Mouse (Mus musculus): ENCODE measurements around the gene Krt222. TPM values are rescaled to one million over a fixed set of nuclear protein-coding genes. Genes with fewer than 3 reads are reported as not detected.
"Not testable (repeated sequence)": the region's sequence is repeated elsewhere in the genome, so short reads cannot be mapped to it uniquely, and the experiment has no call there.

The Krt222 gene
- polyA plus RNA-seq, 1 experiment from 2014 or later = 0.12 TPM

DNA sequence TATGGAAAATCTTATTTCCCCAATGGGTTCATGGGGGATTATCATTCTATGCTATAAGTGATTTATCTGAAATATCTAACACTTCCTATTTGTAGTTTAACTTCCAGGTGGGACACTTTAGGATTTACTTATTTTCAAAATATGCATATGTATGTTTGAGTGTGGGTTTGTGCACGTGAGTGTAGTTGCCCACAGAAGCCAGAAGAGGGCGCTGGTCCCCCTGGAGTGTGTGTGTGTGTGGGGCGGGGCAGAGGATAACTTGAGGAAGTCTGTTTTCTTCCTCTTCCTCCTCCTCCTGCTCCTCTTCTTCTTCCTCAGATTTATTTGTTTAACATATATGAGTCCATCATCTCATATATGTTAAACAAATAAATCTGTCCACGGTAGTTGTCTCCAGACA, 12.3 kb upstream of the Krt222 start:
- Histone ChIP-seq H3K9me3 (no peaks in the 10 kb centered on the region), H3K27ac (replicated peaks) (no peak overlapping the region), H3K36me3 (replicated peaks) (no peaks in the 10 kb centered on the region), H3K27me3 (replicated peaks; ENCODE audit: low read depth, poor library complexity, severe bottlenecking) (no peaks in the 10 kb centered on the region), H3K4me3 (no peak overlapping the region), H3K4me1 (no peaks in the 10 kb centered on the region)
- DNase-seq (ENCODE audit: low spot score) = no peak
- 72% methylated on average over 4 of the region's 4 CpGs for WGBS

DNA sequence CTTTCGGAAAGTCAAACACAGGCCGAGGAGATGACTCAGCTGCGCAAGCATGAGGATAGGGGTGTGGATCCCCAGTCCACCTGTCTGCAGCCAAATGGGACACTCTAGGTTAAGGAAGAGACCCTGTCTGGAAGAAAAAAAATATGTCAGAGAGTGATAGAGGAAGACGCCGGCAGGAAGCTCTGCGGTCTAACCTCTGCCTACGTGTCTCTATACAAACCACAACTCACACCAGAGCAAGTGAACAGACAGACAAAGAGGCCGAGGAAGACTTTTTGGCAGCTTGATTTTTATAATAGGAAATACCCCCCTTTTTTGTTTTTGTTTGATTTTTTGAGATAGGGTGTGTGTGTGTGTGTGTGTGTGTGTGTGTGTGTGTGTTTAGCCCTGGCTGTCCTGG, 11.4 kb upstream of the Krt222 start:
- no peak overlapping the region for H3K4me3 ChIP-seq

DNA sequence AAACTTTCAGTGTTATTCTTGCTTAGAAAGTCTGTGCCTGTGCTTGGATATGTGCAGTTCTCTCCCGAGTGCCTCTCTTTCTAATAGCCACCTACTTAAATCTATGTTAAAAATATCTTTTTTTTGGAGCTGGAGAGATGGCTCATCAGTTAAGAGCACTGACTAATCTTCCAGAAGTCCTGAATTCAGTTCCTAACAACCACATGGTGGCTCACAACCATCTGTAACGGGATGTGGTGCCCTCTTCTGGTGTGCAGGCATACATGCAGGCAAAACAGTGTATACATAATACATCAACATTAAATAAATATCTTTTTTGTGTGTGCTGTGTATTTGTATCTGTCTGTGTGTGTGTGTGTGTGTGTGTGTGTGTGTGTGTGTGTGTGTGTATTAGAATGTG, 10.0 kb upstream of the Krt222 start:
- no peak overlapping the region for H3K4me3 ChIP-seq
- no peaks in the 10 kb centered on the region for H3K9me3 ChIP-seq
- no peak overlapping the region for H3K27ac ChIP-seq (replicated peaks)
- peaks cover 5% of the 10 kb centered on the region; the same call in 1 of the 2 replicates for H3K4me1 ChIP-seq
- no peaks in the 10 kb centered on the region for H3K27me3 ChIP-seq (replicated peaks; ENCODE audit: low read depth, poor library complexity, severe bottlenecking)
- no peaks in the 10 kb centered on the region for H3K36me3 ChIP-seq (replicated peaks)
- DNase-seq (ENCODE audit: low spot score) = no peak
- WGBS = 66% methylated on average over 2 of the region's 2 CpGs

More for the DNA sequence above, 11.4 kb upstream of the Krt222 start:
- Histone ChIP-seq H3K27me3 (replicated peaks; ENCODE audit: low read depth, poor library complexity, severe bottlenecking) (no peaks in the 10 kb centered on the region), H3K4me1 (peaks cover 4% of the 10 kb centered on the region; the same call in 1 of the 2 replicates), H3K27ac (replicated peaks) (no peak overlapping the region), H3K36me3 (replicated peaks) (no peaks in the 10 kb centered on the region), H3K9me3 (no peaks in the 10 kb centered on the region)
- 95% methylated on average over 8 of the region's 8 CpGs for WGBS
- DNase-seq (ENCODE audit: low spot score) = no peak

DNA sequence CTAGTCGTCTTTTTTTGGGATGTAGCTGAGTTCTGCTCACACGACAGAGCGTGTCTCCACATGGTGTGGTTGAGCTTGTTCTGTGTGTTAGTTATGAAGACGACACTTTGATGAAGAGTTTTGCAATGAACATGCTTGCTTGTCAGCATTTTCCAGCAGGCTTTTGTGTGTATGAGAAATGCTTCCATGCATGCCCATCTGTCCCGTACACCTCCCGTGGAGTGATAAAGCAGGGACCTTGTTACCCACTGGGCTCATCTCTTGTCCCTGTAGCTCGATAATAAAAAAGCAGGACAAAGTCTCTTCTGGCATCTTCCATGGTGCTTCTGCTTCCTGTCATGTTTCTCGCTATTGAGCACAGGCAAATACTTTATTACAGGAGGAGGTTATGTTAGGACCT, 8.8 kb upstream of the Krt222 start:
- DNase-seq (ENCODE audit: low spot score) = no peak
- WGBS = 79% methylated on average over 8 of the region's 8 CpGs
- H3K27ac ChIP-seq (replicated peaks) = no peak overlapping the region
- H3K4me3 ChIP-seq = no peak overlapping the region
- H3K27me3 ChIP-seq (replicated peaks; ENCODE audit: low read depth, poor library complexity, severe bottlenecking) = no peaks in the 10 kb centered on the region
- H3K9me3 ChIP-seq = no peaks in the 10 kb centered on the region
- H3K4me1 ChIP-seq = peaks cover 5% of the 10 kb centered on the region; the same call in 1 of the 2 replicates
- H3K36me3 ChIP-seq (replicated peaks) = no peaks in the 10 kb centered on the region

DNA sequence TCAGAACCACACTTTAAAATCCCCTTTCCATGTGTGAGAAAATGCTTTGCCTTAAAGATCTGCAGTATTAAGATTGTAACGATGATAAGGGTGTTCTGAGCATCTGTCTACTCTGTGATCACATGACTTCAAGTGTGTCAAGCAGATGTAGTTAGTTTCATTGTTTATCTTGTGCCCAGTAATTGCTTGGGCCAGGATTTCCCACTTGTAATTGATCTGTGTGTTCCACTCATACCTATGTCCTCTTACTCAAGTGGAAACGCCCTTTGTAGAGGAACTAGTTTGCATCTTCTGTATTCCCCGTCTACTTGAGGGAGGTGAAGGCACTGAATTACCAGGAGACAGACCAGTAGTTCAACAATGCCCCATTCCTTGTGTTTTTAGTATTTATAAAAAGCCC, 6.8 kb upstream of the Krt222 start:
- no peaks in the 10 kb centered on the region for H3K9me3 ChIP-seq
- H3K4me1 ChIP-seq = peaks cover 5% of the 10 kb centered on the region; the same call in 1 of the 2 replicates
- WGBS = 67% methylated on average over 3 of the region's 3 CpGs
- no peak overlapping the region for H3K27ac ChIP-seq (replicated peaks)
- no peaks in the 10 kb centered on the region for H3K36me3 ChIP-seq (replicated peaks)
- DNase-seq (ENCODE audit: low spot score) = no peak
- H3K4me3 ChIP-seq = no peak overlapping the region
- H3K27me3 ChIP-seq (replicated peaks; ENCODE audit: low read depth, poor library complexity, severe bottlenecking) = no peaks in the 10 kb centered on the region

DNA sequence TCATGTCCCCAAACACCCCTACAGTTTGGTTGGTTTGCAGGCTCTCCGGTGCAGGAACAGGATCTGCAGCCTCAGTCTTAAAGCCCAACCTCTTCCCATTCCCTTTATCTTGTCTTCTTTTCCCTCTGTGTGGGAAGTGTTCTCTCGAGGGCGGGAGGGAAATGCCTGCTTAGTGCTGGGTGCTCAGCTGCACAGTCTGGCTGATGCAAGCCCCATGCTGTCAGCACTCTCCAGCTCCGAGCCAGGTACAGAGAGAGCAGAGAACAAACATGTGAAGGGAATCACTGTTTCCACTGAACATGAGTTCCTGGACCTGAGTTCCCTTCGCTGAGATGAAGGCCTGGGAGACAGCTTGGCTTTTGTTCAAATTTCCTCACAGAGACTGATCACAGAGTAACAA, 6.4 kb upstream of the Krt222 start:
- Histone ChIP-seq H3K4me1 (peaks cover 5% of the 10 kb centered on the region; the same call in 1 of the 2 replicates), H3K4me3 (no peak overlapping the region), H3K27ac (replicated peaks) (no peak overlapping the region), H3K27me3 (replicated peaks; ENCODE audit: low read depth, poor library complexity, severe bottlenecking) (no peaks in the 10 kb centered on the region), H3K9me3 (no peaks in the 10 kb centered on the region), H3K36me3 (replicated peaks) (no peaks in the 10 kb centered on the region)
- DNase-seq (ENCODE audit: low spot score) = no peak
- 60% methylated on average over 5 of the region's 5 CpGs for WGBS

DNA sequence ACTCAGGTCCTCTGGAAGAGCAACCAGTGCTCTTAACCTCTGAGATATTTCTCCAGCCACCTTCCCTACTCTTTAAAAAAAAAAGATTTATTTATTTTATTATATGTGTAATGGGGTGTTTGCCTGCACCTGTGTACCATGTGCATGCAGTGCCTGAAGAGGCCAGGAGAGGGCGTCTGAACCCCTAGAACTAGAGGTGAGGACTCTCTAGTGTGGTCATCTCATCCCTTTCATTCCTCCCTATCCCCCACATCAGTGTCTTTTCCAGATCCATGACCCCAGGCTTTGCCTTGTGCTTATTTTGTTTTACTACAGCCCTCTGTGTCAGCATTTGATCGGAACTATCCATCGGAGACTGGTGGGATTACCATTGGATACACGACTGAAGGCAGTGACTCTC, 5.2 kb upstream of the Krt222 start:
- H3K36me3 ChIP-seq (replicated peaks) = no peaks in the 10 kb centered on the region
- H3K4me3 ChIP-seq = no peak overlapping the region
- WGBS = 63% methylated on average over 4 of the region's 4 CpGs
- H3K27ac ChIP-seq (replicated peaks) = no peak overlapping the region
- no peaks in the 10 kb centered on the region for H3K9me3 ChIP-seq
- no peaks in the 10 kb centered on the region for H3K27me3 ChIP-seq (replicated peaks; ENCODE audit: low read depth, poor library complexity, severe bottlenecking)
- no peak for DNase-seq (ENCODE audit: low spot score)
- H3K4me1 ChIP-seq = peaks cover 7% of the 10 kb centered on the region

DNA sequence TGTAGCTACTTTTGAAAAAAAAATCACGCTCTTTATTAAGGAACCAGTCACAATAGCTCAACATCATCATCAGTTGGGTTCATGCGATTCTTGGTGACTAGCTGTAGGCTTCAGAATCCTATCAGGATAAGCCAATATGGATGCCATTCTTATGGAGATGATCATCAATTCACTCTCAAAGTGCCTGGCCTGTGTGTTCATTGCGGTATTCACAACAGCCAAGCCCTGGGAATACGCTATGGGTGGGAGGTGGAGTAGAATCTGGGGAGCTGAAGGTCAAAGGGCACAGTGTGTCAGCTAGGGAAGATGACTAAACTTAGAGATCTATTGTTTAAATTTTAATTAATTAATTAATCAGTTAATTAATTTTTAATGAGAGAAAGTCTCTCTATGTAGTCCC, 4.0 kb upstream of the Krt222 start:
- Histone ChIP-seq H3K9me3 (no peaks in the 10 kb centered on the region), H3K27me3 (replicated peaks; ENCODE audit: low read depth, poor library complexity, severe bottlenecking) (no peaks in the 10 kb centered on the region), H3K36me3 (replicated peaks) (no peaks in the 10 kb centered on the region), H3K4me1 (peaks cover 13% of the 10 kb centered on the region), H3K27ac (replicated peaks) (no peak overlapping the region), H3K4me3 (no peak overlapping the region)
- WGBS = 95% methylated on average over 4 of the region's 4 CpGs
- DNase-seq (ENCODE audit: low spot score) = no peak

DNA sequence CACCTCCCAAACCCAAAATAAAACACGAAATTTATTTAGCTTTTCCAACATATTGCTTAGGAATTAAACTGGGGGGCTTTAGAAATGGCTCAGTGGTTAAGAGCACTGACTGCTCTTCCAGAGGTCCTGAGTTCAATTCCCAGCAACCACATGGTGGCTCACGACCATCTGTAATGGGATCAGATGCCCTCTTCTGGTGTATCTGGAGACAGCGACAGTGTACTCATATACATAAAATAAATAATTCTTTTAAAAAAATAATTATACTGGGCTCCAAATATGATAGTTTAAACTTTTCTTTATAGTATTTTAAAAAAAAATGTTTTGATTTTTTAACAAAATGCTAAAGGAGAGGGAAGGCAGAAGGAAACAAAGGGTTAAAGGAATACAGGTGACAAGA, 634 bp upstream of the Krt222 start:
- not testable (repeated sequence) for H3K36me3 ChIP-seq (replicated peaks); H3K27me3 ChIP-seq (replicated peaks; ENCODE audit: low read depth, poor library complexity, severe bottlenecking); DNase-seq (ENCODE audit: low spot score); H3K4me1 ChIP-seq; H3K27ac ChIP-seq (replicated peaks); H3K4me3 ChIP-seq; H3K9me3 ChIP-seq
- 50% methylated on average over 3 of the region's 3 CpGs for WGBS

DNA sequence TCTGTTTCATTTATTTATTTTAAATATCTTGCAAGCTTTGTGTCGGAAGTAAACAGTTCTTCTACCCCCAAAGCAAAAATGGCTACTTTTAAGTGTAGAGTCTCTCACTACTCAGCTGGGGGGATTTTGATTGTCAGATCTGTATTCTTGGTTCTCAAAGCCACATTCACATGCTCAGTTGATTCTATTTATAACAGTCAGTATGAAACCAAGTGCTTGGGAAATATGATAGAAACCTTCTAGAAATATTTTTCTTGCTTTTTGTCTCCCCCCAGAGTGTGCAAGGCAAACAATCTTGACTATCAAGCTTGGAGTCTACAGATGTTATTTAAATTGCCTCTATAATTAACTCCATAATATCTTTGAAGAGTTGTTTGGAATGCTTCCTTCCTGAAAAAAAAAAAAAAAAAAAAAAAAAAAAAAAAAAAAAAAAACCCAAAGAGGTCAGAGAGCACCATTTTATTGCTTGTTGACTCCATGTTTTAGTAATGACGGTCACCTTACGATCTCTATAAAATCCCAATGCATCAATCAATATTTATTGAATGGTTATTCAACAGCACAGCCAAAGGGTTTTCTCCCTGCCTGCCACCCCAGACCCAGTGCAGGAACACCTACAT, 575 bp downstream of the Krt222 start:
- no peaks in the 10 kb centered on the region for H3K27me3 ChIP-seq (replicated peaks; ENCODE audit: low read depth, poor library complexity, severe bottlenecking)
- no peaks in the 10 kb centered on the region for H3K9me3 ChIP-seq
- H3K27ac ChIP-seq (replicated peaks) = no peak overlapping the region; the same call in 1 of the 2 replicates
- H3K4me3 ChIP-seq = peak overlapping the region; percentile 49
- DNase-seq (ENCODE audit: low spot score) = no peak
- 70% methylated on average over 3 of the region's 3 CpGs for whole genome bisulfite sequencing
- H3K36me3 ChIP-seq (replicated peaks) = no peaks in the 10 kb centered on the region
- H3K4me1 ChIP-seq = peaks cover 12% of the 10 kb centered on the region

DNA sequence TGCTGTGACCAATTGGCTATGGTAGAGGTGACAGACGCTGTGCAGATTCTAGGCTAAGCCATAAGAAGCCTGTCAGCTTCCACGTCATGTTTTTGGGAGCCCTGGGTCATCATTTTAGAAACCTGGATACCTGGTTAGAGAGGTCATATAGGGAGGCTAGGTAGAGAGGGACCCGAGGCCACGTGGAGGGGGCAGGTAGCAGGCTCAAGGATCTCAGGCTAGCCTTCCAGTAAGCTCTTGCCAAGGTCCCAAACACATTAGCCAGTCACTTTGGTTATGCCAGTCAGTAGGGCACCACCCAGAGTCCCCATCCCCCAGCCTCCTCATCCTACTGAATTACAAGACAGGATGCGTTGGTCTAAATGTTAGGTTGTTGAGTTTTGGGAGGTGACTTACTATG, 1.8 kb downstream of the Krt222 start:
- Histone ChIP-seq H3K27me3 (replicated peaks; ENCODE audit: low read depth, poor library complexity, severe bottlenecking) (no peaks in the 10 kb centered on the region), H3K9me3 (no peaks in the 10 kb centered on the region), H3K27ac (replicated peaks) (no peak overlapping the region), H3K4me3 (no peak overlapping the region), H3K36me3 (replicated peaks) (no peaks in the 10 kb centered on the region), H3K4me1 (peaks cover 15% of the 10 kb centered on the region)
- DNase-seq (ENCODE audit: low spot score) = no peak
- WGBS = 81% methylated on average over 5 of the region's 5 CpGs

DNA sequence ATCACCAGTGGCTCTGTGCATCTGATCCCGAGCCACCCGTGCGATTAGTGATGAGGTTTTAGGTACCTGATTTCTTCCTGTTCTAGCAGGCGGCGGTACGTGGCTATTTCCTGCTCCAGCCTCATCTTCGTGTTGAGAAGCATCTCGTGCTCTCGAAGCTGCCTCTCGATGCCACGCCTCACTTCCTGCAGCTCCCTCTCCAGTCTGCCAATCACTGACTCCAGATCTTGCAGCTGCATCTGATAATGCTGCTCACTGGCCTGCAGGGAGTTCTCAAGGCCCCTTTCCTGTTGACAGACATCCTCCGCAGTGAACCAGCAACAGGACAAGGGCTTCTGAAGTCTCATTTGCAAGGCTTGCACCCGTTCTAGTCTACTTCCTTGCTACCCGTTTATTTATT, 5.4 kb downstream of the Krt222 start:
- no peaks in the 10 kb centered on the region for H3K36me3 ChIP-seq (replicated peaks)
- peak; percentile 28 for DNase-seq (ENCODE audit: low spot score)
- peaks cover 7% of the 10 kb centered on the region for H3K4me1 ChIP-seq
- H3K27me3 ChIP-seq (replicated peaks; ENCODE audit: low read depth, poor library complexity, severe bottlenecking) = no peaks in the 10 kb centered on the region
- no peak overlapping the region for H3K27ac ChIP-seq (replicated peaks)
- H3K4me3 ChIP-seq = no peak overlapping the region
- 65% methylated on average over 14 of the region's 14 CpGs for WGBS
- no peaks in the 10 kb centered on the region for H3K9me3 ChIP-seq

DNA sequence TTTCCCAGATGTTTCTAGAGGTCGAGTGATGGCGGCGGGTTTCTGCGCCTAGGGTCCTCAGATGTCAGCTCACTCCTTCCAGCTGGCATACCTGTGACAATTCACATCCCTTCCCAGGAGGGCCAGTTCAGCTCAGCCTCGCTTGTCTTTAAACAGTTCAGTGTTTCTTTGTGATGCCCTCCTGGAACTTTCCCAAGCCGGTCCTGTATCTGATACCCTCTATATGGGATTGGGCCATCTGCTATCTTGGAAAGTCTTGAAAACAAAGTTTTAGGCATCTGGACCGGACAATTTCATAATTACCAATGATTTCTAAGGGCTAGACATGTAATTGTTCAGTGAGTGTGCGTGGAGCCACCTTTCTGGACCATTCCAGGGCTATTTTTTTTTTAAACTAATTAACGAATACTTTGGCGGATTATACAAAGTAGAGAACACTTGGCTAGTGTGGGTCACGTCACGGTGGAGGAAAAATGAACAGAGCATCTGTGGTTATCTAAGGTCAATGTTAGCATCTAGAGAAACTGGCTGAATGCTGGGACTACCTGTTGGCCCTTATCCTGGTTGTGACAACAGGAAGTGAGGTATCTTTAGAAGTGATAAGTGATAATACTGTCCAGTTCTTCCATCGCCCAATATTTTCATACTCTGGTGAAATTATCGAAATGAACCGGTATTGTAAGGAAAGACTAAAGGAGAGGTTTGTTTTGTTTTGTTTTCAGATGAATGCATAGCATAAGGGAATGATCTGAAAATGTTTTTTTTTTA, 12.7 kb downstream of the Krt222 start:
- Histone ChIP-seq H3K27me3 (replicated peaks; ENCODE audit: low read depth, poor library complexity, severe bottlenecking) (no peaks in the 10 kb centered on the region), H3K9me3 (no peaks in the 10 kb centered on the region), H3K4me3 (peak overlapping the region; percentile 93), H3K27ac (replicated peaks) (peak overlapping the region; percentile 100), H3K36me3 (replicated peaks) (peaks cover 20% of the 10 kb centered on the region), H3K4me1 (peaks cover 26% of the 10 kb centered on the region)
- DNase-seq (ENCODE audit: low spot score) = no peak
- WGBS = 26% methylated on average over 15 of the region's 15 CpGs

Data from embryonic facial prominence, embryonic 10.5 days (tissue).